Mouse (Mus musculus) lung, postnatal 4 days (tissue): ENCODE data around the gene Gm29427.
"Not testable (repeated sequence)": the region's sequence is repeated elsewhere in the genome, so short reads cannot be mapped to it uniquely, and the experiment has no call there.

Source experiments
- DNase-seq, 2 experiments: peaks; one replicate each; pipeline ENCODE4 v3.0.0; 2021

Gm29427 gene

GRCm38 (mm10) chr1:130731741-130732337, 16.2 kb upstream of the Gm29427 start, which contains the start of gene AA986860:
Gene AA986860, plus strand, starts transcription at chr1:130731976.
- DNase-seq = peak; percentile 55 to 67

DNA sequence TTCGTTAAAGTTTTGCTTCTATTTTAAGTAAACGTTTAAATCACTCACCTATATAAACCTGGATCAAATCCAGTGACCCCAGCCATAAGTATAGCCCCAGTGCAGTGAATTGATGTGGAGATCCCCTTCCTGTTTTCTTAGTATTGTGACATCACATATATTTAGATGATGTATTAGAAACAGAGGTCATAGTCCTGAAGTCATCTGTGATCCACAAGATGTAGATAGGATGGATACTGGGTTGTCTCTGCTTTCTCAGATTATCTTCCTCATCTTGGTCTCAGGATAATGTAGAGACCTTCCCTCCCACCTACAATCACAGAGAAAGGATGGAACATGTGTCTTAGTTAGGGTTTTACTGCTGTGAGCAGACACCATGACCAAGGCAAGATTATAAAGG, 13.6 kb upstream of the Gm29427 start, which contains the start of gene Pfkfb2:
TSS of gene Pfkfb2 (minus strand) at position 101 of the 400 bp plus-strand sequence.
- DNase-seq = no peak

DNA sequence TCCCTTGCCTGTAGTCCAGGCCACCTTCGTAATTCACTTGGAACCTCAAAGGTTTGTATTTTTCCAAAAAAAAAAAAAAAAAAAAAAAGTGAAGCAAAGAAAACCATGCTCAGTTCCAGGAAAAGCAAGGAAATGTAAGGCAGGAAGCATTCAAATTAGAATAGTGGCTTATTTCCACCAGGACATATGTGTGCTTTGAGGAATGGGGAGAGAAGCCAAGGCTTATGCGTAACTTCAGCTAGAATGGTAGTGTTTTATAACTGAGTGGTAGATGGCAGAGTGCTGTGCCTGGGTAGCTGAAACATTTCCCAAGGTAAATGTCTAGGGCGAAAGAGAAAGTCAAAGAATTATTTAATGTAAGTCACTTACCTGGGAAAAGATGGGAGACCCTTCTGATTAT, 13.1 kb upstream of the Gm29427 start:
- no peak for DNase-seq

DNA sequence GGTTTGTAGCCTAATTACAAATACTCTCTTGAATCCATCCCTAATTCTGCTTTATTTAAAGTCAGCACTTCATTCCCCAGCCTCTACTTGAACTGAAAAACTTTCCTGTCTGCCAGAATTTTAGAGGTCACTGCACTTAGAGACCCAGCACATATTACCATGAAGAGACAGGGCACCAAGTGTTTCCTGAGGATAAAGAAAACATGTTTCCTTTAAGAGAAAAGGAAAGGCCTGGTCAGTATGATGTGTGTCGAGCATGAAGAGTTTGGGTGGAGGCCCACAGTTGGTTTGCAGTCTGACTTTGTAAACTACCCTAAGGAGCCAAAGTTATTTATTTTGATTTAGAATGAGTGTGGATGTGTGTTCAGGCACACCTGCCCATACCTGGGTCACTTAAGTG, 12.5 kb upstream of the Gm29427 start:
- no peak for DNase-seq

DNA sequence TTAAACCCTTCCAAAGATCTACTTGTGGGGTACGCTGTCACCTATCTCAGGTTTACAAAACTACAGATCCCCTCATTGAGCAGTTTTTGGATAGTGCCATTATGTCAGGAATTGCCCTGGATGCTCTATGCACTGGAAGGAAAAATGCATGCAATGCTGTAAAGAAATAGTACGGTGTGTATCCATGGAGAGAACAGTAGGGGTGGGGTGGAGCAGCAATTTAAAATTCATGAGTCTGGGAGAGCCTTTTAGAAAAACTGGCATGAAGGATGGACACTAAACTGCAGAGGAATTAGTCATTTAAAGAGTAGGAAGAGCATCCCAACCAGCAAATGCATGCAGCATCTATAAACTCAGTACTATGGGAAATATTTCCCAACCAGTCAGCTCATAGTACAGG, 10.8 kb upstream of the Gm29427 start:
- no peak for DNase-seq

- DNase-seq = no peak
Observed at GRCm38 (mm10) chr1:130724206-130724605, 8.6 kb upstream of the Gm29427 start.

DNA sequence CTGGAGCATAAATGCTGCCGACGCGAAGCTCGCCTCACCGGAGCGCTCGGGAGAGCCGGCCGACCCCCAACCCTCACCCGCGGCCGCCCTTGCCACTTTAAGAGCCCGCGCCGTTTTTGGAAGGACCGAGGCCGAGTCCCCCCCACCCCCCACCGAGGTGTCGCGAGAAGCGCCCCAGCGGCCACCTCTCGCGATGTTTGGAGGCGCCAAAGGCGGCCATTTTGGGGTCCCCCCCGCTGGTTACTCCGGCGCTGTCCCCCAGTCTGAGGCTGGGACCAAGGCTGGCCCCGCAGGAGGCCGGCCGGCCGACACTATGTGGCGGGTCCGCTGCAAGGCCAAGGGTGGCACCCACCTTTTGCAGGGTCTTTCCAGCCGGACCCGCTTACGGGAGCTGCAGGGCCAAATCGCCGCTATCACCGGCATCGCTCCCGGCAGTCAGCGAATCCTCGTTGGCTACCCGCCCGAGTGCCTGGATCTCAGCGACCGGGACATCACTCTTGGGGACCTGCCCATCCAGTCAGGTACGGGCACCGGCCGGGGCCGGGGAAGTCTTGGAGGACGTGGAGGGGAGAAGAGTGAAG, 1.8 kb upstream of the Gm29427 start, which contains the start of gene Yod1:
TSS of gene Yod1 (plus strand) at position 37 of the 581 bp plus-strand sequence.
- DNase-seq = peak; percentile 93

- no peak for DNase-seq
Observed at GRCm38 (mm10) chr1:130716513-130717290, 1.1 kb upstream of the Gm29427 start.

- DNase-seq = peak in 1 of 2 experiments; percentile 42
Observed at GRCm38 (mm10) chr1:130716218-130716512, 566 bp upstream of the Gm29427 start.

DNA sequence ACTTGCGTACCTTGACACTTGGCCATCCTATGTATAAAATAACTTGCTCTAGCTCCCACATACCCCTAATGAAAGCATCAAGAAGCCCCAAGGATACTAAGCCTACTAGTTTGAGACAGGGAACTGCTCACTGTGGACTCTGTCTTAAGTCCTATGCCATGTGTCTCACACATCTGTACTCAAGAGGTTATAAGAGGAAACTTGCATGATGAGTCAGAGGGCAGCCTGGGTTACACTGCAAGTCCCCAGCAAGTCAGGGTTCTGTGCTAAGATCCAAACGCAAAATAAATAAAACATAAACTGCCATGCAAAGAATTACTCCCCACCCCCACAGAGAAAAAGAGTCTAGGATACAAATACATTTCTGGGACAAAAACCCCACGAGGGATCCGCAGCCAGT, 1.6 kb downstream of the Gm29427 start:
- no peak for DNase-seq

DNA sequence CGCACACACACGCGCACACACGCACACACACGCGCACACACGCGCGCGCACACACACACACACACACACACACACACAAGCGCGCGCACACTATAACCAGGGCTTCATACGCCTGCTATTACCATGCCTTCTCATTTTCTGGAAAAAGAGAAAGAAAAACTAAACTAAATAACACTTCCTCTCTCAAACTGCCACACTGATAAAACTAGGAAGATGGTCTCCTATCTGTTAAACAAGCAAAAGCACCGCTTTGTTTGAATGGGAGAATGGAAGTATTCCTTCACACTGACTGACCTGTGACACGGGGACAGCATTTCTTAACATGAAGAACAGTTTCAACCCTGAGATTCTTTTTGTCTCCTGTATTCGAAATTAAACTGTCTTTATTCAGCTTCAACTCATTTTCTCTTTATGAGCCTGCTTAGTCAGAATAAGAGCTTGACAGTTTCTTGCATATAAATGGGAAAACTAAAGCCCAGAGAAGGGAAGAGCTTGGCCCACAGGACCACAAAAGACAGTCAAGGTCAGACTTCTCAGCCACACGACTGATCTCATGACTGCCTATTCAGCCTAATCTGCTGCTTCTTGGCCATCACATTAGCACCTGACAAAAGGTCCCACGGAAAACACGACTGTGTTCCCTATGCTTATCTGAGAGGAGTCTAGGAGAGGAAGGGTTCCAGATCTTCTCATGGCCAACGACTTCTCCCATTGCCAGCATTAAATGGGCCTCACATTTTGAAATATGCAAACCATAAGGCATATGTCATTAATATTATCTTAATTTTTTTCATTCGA, 5.1 kb downstream of the Gm29427 start:
- DNase-seq = no peak

DNA sequence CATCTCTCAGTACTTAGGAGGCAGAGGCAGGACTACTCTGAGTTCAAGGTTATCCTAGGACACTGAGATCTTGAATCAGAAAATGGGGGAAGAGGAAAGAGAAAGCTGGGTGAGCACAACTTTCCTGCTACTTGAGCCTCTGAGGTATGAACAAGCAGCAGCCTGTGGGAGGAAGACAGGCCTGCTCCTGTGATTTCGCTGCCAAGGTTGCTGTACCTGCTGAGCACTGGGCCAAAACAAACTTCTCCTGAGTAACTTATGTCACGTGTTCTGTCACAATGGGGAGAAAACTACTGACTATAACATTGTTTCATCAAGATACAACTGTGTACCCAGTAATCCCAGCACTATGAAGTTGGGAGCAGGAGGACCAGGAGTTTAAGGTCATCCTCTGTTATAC, 12.0 kb downstream of the Gm29427 start:
- DNase-seq = peak; percentile 25 to 64

DNA sequence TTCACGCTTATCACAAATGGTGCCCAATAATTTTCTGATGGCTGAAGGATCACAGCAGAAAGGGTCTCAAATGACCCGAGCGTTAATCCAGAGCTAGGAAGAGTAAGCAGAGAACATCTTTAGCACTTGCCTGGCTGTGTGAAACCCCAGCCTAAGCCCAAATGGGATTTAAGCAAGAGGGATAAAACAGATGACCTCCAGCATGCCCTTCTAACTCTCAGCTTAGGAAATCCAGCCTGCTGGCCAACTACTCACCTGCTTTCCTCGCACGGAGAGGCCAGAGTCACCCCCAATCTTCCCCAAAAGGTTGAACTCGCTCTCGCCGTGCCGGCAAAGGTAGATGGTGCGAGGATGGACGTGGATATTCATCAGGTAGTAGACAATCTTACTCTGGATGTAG, 13.6 kb downstream of the Gm29427 start:
- DNase-seq = no peak

DNA sequence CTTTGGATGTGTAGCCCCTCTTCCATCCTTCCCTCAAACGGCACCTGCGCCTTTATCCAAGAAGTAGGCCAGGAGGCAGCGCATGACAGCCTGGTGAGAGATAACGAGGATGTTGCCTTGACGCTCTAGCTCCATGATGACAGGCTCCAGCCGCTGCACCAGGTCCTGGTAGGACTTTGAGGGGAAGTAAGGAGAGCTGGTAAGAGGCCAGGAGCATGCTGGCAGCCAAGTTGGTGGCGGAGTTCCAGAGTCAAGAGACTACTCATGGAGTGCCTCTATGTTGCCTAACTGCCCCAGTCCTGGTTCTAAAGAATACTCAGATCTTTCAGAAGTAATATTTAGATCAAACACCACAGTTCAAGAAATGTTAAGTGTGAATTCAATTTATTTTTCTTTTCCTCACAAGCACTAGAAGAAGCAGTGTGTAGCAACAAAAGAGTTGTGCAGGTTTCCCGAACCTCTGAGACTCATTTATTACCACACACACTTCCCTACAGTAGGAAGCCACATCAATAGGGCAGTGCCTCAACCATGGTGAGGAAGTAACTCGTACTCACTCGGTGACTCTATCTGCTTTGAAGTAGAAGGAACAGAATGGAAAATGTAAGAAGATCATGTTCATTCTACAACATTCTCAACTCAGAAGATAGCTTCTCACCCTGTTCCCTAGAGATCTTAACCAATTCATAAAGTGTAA, 15.5 kb downstream of the Gm29427 start:
- DNase-seq = peak; percentile 75 to 84

DNA sequence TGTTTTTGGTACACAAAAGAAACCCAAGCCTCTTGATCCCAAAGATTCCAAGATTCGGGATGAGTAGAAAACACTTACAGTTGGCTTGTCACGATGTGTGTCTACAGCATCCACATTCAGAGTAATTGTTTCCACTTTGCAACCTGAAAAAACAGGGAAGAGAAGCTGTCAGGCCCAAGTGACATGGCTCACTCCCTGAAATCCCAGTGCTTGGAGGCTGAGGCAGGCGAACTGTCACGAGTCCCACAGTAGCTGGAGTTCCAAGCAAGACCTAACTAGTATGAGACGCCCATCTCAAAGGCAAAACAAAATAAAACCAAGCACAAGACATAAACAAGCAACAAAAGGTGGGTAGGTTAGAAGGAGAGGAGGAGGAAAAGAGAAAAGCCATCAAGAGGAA, 17.0 kb downstream of the Gm29427 start:
- DNase-seq = no peak

- no peak for DNase-seq
Observed at GRCm38 (mm10) chr1:130683905-130684304, 31.7 kb downstream of the Gm29427 start.

- no peak for DNase-seq
Observed at GRCm38 (mm10) chr1:130681656-130682413, 33.8 kb downstream of the Gm29427 start.

DNA sequence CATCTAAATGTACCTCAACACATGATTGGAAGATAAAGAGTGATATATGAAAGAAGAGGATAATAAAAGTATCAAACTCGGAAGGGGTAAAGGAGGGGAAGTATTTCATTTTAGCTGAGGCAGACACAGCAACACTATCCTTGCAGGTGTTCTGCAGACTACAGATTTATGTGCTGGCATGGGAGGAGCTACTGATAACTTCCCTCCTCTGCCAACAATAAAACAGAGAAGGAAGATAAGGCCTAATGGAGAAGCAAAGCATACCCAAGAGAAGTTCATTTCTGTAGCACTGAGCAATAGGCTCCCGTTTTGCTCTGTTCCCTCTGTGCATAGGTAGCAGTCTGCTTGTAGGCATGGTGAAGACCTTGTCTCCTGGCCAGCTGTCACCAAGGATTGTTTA, 34.5 kb downstream of the Gm29427 start:
- DNase-seq = no peak

- DNase-seq = no peak
Observed at GRCm38 (mm10) chr1:130678551-130678950, 37.0 kb downstream of the Gm29427 start.

DNA sequence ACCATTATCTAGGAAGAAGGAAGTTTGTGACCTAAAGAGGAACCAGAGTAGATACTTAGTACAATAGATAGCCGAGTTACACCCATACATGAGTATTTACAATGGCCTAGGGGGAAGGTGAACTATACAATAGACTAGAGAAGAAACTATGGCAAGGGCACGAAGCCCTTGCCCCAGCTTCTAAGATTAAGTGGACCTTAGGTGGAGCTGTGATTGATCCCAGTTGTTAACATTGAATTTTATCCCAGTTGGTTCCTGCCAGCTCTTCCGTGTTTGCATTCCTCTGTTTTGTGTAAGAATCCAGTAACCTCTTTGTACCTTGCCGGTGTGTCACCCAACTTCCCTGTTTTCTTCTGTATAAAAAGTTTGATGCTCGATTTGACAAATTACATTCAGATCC, 52.0 kb downstream of the Gm29427 start:
- DNase-seq = not testable (repeated sequence)

- no peak for DNase-seq
Observed at GRCm38 (mm10) chr1:130661454-130661853, 54.1 kb downstream of the Gm29427 start, which contains the start of gene C4bp. Gene C4bp, minus strand, starts transcription at chr1:130661632.

GRCm38 (mm10) chr1:130659641-130660040, 56.0 kb downstream of the Gm29427 start:
- DNase-seq = not testable (repeated sequence)
